Mouse (Mus musculus) heart, adult 2 months (tissue): ENCODE data around the gene Fut1.

ENCODE experiments used
- CTCF ChIP-seq: fragments of 200-600 bp; IDR thresholded peaks from 2 replicates; pipeline ENCODE4 v1.8.1; 2022; ENCODE audit warnings: antibody characterized with exemption, mild to moderate bottlenecking, moderate library complexity
- EP300 ChIP-seq: fragments of 200-500 bp; IDR thresholded peaks from 2 replicates; pipeline ENCODE4 v1.6.1; 2011; ENCODE audit warnings: low read depth, low read length, control low read depth; ENCODE audit not compliant: insufficient read depth
- POLR2A ChIP-seq: fragments of 200-500 bp; IDR thresholded peaks from 2 replicates; pipeline ENCODE4 v1.6.1; 2011; ENCODE audit warnings: mild to moderate bottlenecking, low read depth, low read length, control low read depth; ENCODE audit not compliant: insufficient read depth

GRCm38 (mm10) chr7:45630064-45630907 is 13.2 kb downstream of the Fut1 start:
- no peak for TF ChIP-seq POLR2A
- no peak for TF ChIP-seq EP300
- TF ChIP-seq CTCF: no peak
